Mouse (Mus musculus) midbrain, embryonic 15.5 days (tissue): ENCODE results near the gene Ptp4a2. TPM values are rescaled to one million over a fixed set of nuclear protein-coding genes. Genes with fewer than 3 reads are reported as not detected.
A peak's percentile ranks its signal among the peaks of the same experiment; 100 is the strongest.
"Not testable (repeated sequence)": the region's sequence is repeated elsewhere in the genome, so short reads cannot be mapped to it uniquely, and the experiment has no call there.

ENCODE experiments used
- ATAC-seq: fragments of 200-750 bp; cut with Nextera tagmentation; replicated peaks from 2 replicates; pipeline ENCODE4 v1.8.0; 2017; ENCODE audit warnings: moderate TSS enrichment
- H3K27ac ChIP-seq: fragments of 300-500 bp; sonication (generic); 2 replicates; pipeline ENCODE4 v1.5.1; 2015; ENCODE audit warnings: mild to moderate bottlenecking, inconsistent platforms
- H3K27me3 ChIP-seq: fragments of 300-500 bp; sonication (generic); replicated peaks from 2 replicates; pipeline ENCODE4 v1.6.1; 2015; ENCODE audit warnings: inconsistent platforms
- H3K36me3 ChIP-seq: fragments of 300-500 bp; sonication (generic); replicated peaks from 2 replicates; pipeline ENCODE4 v1.6.1; 2015; ENCODE audit warnings: inconsistent platforms
- H3K4me1 ChIP-seq: fragments of 300-500 bp; sonication (generic); 2 replicates; pipeline ENCODE4 v1.6.1; 2015; ENCODE audit warnings: inconsistent platforms
- H3K4me2 ChIP-seq: fragments of 300-500 bp; sonication (generic); 2 replicates; pipeline ENCODE4 v1.6.1; 2015; ENCODE audit warnings: inconsistent platforms, mild to moderate bottlenecking, moderate library complexity
- H3K4me3 ChIP-seq: fragments of 300-500 bp; sonication (generic); 2 replicates; pipeline ENCODE4 v1.5.1; 2015; ENCODE audit warnings: mild to moderate bottlenecking, inconsistent platforms
- H3K9ac ChIP-seq: fragments of 300-500 bp; sonication (generic); 2 replicates; pipeline ENCODE4 v1.6.1; 2015; ENCODE audit warnings: mild to moderate bottlenecking, inconsistent platforms
- H3K9me3 ChIP-seq: fragments of 300-500 bp; sonication (generic); 2 replicates; pipeline ENCODE4 v1.6.1; 2016; ENCODE audit warnings: inconsistent platforms
- whole genome bisulfite sequencing: fragments of 180-500 bp; shearing (Covaris S2); methylation state at CpG from one replicate; pipeline ENCODE4 v1.1.7; 2015; ENCODE audit warnings: mixed read lengths; 5-methylcytosine and 5-hydroxymethylcytosine counted together
- microRNA-seq: library from miRNA; unstranded; fragments of <30 nt; microRNA quantifications from one replicate; pipeline ENCODE4, GENCODE M21; 2016
- polyA plus RNA-seq: library from polyadenylated mRNA; unstranded; fragments of >200 nt; fragmentation: Nextera tagmentation; extraction: Ambion mirVana; gene quantifications from 2 replicates; pipeline ENCODE4 v1.2.1, GENCODE M21; 2015

Gene Ptp4a2
- polyA plus RNA-seq, 1 experiment from 2014 or later = 220 TPM

DNA sequence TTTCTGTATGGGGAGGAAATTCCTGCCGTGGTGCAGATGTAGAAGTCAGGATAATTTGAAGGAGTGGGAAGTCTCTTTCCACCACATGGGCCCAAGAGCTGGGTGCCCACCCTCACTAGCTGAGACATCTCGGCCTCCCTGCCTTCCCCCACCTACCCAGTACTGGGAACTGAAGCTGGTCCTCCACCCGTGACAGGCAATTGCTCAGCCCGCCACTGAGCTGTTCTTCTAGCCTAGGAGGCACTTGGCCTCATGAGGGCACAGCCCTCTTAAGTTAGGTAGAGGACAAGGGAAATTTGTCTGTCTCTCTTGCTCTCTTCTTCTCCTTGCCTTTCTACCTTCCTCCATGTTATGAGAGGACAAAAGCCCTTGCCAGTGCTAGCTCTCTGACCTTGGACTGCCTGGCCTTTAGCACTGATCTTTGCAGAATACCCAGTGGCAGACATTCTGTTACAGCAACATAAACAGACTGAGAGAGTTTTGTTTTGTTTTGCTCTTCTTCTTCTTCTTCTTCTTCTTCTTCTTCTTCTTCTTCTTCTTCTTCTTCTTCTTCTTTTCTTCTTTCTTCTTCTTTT is 68.3 kb downstream of the Ptp4a2 start:
- no peak for ATAC-seq
- 76% methylated on average over 4 of the region's 4 CpGs for WGBS
- H3K9me3 ChIP-seq = no peaks in the 10 kb centered on the region
- H3K9ac ChIP-seq = no peak overlapping the region
- H3K27ac ChIP-seq = no peak overlapping the region
- H3K27me3 ChIP-seq = no peaks in the 10 kb centered on the region
- H3K4me1 ChIP-seq = peaks cover 37% of the 10 kb centered on the region
- no peak overlapping the region for H3K4me3 ChIP-seq
- H3K36me3 ChIP-seq = no peaks in the 10 kb centered on the region
- no peak overlapping the region for H3K4me2 ChIP-seq

DNA sequence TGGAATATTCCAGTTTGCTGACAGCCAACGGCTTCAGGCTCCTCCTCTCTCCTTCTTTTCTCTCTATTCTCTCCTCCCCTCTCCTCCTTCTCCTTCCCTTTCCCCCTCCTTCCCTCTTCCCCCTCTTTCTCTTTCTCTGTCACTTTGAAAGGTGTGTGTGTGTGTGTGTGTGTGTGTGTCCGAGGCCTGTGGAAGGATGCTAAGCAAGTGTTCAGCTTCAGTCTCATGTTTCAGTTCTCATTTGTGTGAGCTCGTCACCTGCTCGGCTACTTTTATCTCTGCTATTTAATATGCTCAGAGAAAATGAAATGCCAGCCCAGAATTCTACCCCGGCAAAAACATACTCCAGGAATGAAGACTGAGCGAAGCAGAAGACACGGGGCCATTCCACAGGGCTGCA is 69.6 kb downstream of the Ptp4a2 start:
- no peak for ATAC-seq
- no peaks in the 10 kb centered on the region for H3K27me3 ChIP-seq
- WGBS = 81% methylated on average over 7 of the region's 7 CpGs
- H3K36me3 ChIP-seq = no peaks in the 10 kb centered on the region
- H3K9me3 ChIP-seq = no peaks in the 10 kb centered on the region
- H3K9ac ChIP-seq = no peak overlapping the region
- H3K4me2 ChIP-seq = no peak overlapping the region
- no peak overlapping the region for H3K27ac ChIP-seq
- peaks cover 40% of the 10 kb centered on the region for H3K4me1 ChIP-seq
- H3K4me3 ChIP-seq = no peak overlapping the region

DNA sequence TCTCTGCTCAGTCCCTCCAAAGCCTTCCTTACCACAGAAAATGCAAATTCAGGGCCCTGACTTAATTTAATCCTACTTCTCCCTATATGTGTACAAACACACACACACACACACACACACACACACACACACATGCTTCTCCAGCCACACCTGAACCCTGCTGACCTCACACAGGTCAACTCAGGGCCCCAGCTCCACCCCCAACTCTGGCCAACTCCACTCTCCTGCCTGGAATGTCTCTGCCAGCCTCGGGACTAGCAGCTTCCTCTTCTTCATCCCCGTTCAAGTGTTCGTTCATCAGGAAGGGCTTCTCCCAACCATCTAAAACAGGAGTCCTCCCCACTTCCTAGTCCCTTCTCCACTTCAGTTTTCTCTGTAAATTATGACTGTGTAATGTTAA is 70.6 kb downstream of the Ptp4a2 start:
- 0 out of 2 replicates have a peak overlapping the region, but pooled peaks have one; percentile 43 for H3K27ac ChIP-seq
- peaks cover 38% of the 10 kb centered on the region for H3K4me1 ChIP-seq
- WGBS = 60% methylated on average over 3 of the region's 3 CpGs
- no peak overlapping the region for H3K4me3 ChIP-seq
- H3K27me3 ChIP-seq = no peaks in the 10 kb centered on the region
- H3K9ac ChIP-seq = no peak overlapping the region
- no peaks in the 10 kb centered on the region for H3K9me3 ChIP-seq
- no peak overlapping the region for H3K4me2 ChIP-seq
- no peak for ATAC-seq
- H3K36me3 ChIP-seq = no peaks in the 10 kb centered on the region

DNA sequence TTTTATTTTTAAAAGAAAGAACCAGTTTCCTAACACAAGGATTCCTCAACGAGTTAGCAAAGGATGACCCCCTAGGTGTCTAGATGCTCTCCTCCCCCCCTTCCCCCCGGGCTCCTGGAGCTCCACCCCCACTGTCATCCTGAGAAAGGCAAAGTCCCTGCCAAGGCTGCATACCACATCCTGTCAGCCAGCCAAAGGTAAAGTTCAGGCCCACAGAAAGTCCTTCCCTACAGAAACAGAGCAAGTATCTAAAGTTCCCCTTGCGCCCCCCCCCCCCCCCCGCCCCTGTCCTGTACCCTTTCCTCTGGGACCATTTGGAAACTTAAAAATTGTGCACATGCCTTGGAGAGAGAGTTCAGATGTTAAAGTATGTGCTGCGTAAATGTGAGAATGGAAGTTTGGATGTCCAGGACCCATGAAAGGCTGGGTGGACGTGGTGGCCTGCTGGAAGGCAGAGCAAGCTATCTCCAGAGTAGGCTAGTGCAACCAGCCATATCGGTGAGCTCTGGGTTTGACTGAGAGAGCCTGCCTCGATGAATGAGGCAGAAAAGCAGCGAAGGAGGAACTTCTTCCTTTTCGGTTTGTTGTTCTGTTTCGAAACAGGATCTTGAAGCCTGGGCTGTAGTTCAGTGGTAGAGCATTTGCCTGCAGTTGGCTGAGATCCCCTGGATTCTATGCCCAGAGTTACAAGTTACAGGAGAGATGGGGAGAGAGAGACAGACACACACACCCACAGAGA is 71.7 kb downstream of the Ptp4a2 start:
- Histone ChIP-seq H3K9ac (no peak overlapping the region), H3K36me3 (no peaks in the 10 kb centered on the region), H3K27me3 (no peaks in the 10 kb centered on the region), H3K27ac (peak overlapping the region; percentile 31; the same call in 1 of the 2 replicates), H3K9me3 (no peaks in the 10 kb centered on the region), H3K4me1 (peaks cover 27% of the 10 kb centered on the region), H3K4me3 (no peak overlapping the region), H3K4me2 (peak overlapping the region; percentile 18)
- WGBS = 30% methylated on average over 10 of the region's 11 CpGs
- ATAC-seq = no peak

DNA sequence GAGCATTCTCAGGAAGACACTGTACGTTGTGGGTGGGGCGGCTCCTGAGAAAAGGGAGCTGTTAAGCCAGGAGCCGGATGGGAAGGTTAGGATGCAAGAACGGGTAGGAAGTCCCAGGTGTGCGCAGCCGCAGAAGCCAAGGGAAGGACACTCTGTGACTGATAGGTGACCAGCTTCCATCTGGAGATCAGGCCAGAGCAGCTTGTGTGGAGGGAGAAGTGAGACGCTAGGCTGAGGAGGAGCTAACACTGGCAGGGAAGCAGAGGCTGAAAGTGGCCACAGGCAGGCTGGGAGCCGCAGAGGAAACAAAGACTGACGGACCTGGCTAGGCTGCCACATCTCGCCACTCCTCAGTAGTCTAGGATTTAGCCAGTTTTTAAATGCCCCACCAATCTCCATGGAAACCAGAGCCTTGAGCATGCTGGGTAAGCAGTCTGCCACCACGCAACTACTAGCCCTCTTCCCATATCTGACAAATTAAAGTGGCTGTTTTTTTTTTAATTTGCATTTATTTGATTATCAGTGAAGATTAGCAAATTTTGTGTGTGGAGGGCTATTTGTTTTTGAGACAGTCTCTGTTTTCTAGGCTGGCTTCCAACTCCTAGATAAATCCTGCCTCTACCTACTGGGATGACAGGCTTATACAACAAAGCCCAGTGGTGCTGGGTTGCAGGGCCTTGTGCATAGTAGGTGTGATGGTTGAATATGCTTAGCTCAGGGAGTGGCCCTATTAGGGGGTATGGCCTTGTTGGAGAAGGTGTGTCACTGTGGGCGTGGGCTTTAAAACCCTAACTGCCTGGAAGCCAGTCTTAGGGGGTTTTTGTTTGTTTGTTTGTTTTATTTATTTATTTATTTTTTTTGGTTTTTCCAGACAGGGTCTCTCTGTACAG is 73.3 kb downstream of the Ptp4a2 start:
- H3K4me1 ChIP-seq = peaks cover 22% of the 10 kb centered on the region
- H3K27me3 ChIP-seq = no peaks in the 10 kb centered on the region
- no peak overlapping the region for H3K9ac ChIP-seq
- peak overlapping the region; percentile 20 for H3K4me2 ChIP-seq
- ATAC-seq = peak; percentile 69; the same call in 1 of the 2 replicates
- no peak overlapping the region for H3K4me3 ChIP-seq
- no peaks in the 10 kb centered on the region for H3K36me3 ChIP-seq
- peak overlapping the region; percentile 32 for H3K27ac ChIP-seq
- WGBS = 34% methylated on average over 12 of the region's 12 CpGs
- no peaks in the 10 kb centered on the region for H3K9me3 ChIP-seq

DNA sequence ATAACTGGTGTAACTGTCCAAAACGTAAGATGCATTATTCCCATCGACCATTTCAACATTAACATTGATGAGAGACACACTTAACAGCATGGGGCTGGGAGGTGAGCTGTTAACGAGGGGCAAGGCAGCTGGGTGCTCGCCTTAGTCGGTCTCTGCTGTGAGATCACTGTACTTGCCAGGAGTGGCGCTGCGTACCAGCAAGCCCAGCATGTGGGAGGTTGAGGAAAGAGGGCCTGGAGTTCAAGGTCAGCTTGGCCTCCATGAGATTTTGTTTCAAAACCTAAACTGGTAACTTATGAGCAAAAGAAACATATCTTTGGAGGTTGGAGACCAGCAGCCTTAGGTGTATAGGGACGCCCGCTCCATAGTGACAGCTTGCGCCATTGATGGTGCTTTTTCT is 78.6 kb downstream of the Ptp4a2 start:
- no peaks in the 10 kb centered on the region for H3K9me3 ChIP-seq
- H3K4me2 ChIP-seq = no peak overlapping the region
- H3K4me1 ChIP-seq = no peaks in the 10 kb centered on the region
- H3K9ac ChIP-seq = no peak overlapping the region
- no peak overlapping the region for H3K4me3 ChIP-seq
- H3K27ac ChIP-seq = no peak overlapping the region
- 78% methylated on average over 10 of the region's 10 CpGs for WGBS
- no peaks in the 10 kb centered on the region for H3K36me3 ChIP-seq
- ATAC-seq = no peak
- no peaks in the 10 kb centered on the region for H3K27me3 ChIP-seq

DNA sequence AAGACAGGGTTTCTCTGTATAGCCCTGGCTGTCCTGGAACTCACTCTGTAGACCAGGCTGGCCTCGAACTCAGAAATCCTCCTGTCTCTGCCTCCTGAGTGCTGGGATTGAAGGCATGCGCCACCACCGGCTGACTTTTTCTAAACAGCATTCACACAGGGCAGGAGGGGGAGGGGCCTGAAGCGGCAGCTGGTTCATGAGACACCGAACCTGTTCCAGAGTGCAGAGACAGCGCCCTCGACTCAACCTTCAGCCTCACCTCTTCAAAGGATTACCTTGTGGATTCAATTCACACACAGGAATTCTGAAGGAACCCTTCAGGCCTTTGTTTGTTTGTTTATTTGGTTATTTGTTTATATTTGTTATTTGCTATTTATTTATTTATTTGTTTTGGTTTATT is 79.1 kb downstream of the Ptp4a2 start:
- Histone ChIP-seq H3K9me3 (no peaks in the 10 kb centered on the region), H3K36me3 (no peaks in the 10 kb centered on the region), H3K4me1 (no peaks in the 10 kb centered on the region), H3K27me3 (no peaks in the 10 kb centered on the region), H3K4me3 (no peak overlapping the region), H3K9ac (no peak overlapping the region), H3K27ac (no peak overlapping the region), H3K4me2 (no peak overlapping the region)
- ATAC-seq = no peak
- 88% methylated on average over 7 of the region's 7 CpGs for WGBS

DNA sequence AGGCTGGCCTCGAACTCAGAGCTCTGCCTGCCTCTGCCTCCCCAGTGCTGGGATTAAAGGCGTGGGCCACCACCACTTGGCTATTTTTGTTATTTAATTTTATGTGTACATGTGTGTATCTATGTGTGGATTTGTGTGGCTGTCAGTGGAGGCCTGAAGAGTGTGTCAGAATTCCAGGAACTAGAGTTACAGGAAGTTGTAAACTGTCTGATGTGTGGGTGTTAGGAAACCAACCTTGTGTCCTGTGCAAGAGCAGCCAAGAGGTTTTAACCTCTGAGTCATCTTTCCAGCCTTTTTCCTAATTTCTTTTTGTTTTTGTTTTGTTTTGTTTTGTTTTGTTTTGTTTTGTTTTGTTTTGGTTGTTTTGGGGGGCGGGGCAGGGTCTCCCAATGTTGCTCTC is 83.8 kb downstream of the Ptp4a2 start:
- Histone ChIP-seq H3K27me3 (no peaks in the 10 kb centered on the region), H3K4me2 (no peak overlapping the region), H3K4me3 (no peak overlapping the region), H3K36me3 (no peaks in the 10 kb centered on the region), H3K9ac (no peak overlapping the region), H3K4me1 (no peaks in the 10 kb centered on the region), H3K9me3 (no peaks in the 10 kb centered on the region), H3K27ac (no peak overlapping the region)
- no peak for ATAC-seq
- WGBS = 91% methylated on average over 3 of the region's 3 CpGs

DNA sequence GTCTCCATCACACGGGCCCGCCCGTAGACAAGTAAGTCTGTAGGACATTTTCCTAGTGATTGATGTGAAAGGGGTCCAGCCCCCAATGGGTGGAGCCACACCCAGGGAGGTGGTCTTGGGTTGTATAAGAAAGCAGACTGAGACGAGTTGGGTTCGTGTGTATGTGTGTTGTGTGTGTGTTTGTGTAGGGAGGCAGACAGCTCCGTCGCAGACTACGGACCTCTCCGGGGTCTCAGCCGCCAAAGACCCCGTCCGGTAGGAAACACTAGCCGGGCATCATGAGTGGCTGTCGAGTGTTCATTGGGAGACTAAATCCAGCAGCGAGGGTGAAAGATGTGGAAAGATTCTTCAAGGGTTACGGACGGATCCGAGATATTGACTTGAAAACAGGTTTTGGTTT is 87.8 kb downstream of the Ptp4a2 start:
- not testable (repeated sequence) for ATAC-seq, H3K36me3 ChIP-seq, H3K27ac ChIP-seq, H3K9ac ChIP-seq, H3K27me3 ChIP-seq, H3K4me1 ChIP-seq, H3K4me2 ChIP-seq, H3K9me3 ChIP-seq, H3K4me3 ChIP-seq
- 98% methylated on average over 18 of the region's 18 CpGs for WGBS

Small RNA genes lying within 50 kb of the gene (microRNA-seq; reads per million reads assigned to microRNA genes)
- not detected for gene Gm28017

Other genes starting within 250 kb of the Ptp4a2 start
- gene Lck, start 237.6 kb upstream of the Ptp4a2 start, polyA plus RNA-seq = 12.5 and 13.5 TPM in 2 replicates
- gene Fam167b, start 232.7 kb upstream of the Ptp4a2 start, polyA plus RNA-seq = 0.31 TPM in 1 of 2 replicates, not detected in the other
- 195 and 208 TPM in 2 replicates for gene Eif3i, start 210.6 kb upstream of the Ptp4a2 start, polyA plus RNA-seq
- gene Tmem234, start 210.6 kb upstream of the Ptp4a2 start, polyA plus RNA-seq = 198 and 199 TPM in 2 replicates
- gene Dcdc2b, start 197.0 kb upstream of the Ptp4a2 start, polyA plus RNA-seq = 4.2 and 4.6 TPM in 2 replicates
- gene Iqcc, start 192.1 kb upstream of the Ptp4a2 start, polyA plus RNA-seq = 27.0 and 33.0 TPM in 2 replicates
- gene Ccdc28b, start 187.3 kb upstream of the Ptp4a2 start, polyA plus RNA-seq = 166 and 173 TPM in 2 replicates
- gene Txlna, start 170.2 kb upstream of the Ptp4a2 start, polyA plus RNA-seq = 52.7 and 59.2 TPM in 2 replicates
- gene Kpna6, start 138.5 kb upstream of the Ptp4a2 start, polyA plus RNA-seq = 18.9 and 19.5 TPM in 2 replicates
- 18.1 and 20.9 TPM in 2 replicates for gene Tmem39b, start 114.4 kb upstream of the Ptp4a2 start, polyA plus RNA-seq
- gene Khdrbs1, start 68.9 kb upstream of the Ptp4a2 start, polyA plus RNA-seq = 137 and 138 TPM in 2 replicates
- gene Spocd1, start 118.0 kb downstream of the Ptp4a2 start, polyA plus RNA-seq = not detected in 2 replicates
- gene Adgrb2, start 173.7 kb downstream of the Ptp4a2 start, polyA plus RNA-seq = 19.4 and 23.6 TPM in 2 replicates
- gene Col16a1, start 236.6 kb downstream of the Ptp4a2 start, polyA plus RNA-seq = 7.8 and 12.9 TPM in 2 replicates